Mouse (Mus musculus) ES-CJ7 (cell line): ENCODE measurements around the gene Uggt1.

ENCODE experiments used
- DNase-seq: peaks from one replicate; pipeline ENCODE4 v3.0.0; 2011; ENCODE audit warnings: low read depth, low spot score

Uggt1 gene

DNA sequence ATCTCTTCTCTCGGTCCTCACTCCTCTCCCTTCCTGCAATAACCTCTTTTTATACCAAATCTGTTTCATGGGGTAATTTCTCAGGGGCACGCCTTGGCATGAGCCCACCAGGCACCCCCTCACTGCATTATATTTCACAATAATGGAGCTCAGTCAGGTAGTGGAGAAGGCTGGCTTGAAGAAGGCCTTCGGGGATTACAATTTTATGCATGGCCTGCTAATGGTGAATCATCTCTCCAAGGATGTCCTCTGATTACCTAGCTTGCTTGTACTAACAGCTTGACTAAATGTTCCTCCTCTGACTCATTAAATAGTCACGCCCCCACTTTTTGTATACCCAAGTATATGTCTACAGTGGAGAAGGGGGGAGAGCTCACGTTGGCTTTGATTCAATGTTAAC, 128.0 kb downstream of the Uggt1 start:
- DNase-seq = no peak

DNA sequence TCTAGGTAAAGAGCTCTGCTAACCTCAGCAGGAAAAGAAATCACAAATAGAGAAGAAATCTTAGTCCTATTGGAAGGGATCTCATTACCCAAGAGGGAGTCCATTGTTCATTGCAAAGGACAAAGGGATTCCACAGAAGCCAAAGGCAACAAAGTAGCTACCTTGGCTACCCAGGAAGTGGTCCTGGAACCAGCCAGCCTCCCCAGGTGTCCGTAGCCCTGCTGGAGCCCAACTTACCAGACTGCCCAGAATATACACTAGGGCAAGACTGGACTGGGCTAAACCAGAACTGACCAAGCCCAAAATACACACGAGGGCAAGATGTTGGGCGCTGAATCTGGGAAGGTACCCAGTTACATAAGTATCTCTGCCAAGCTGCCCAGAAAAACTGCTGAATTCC, 129.7 kb downstream of the Uggt1 start:
- DNase-seq = no peak

DNA sequence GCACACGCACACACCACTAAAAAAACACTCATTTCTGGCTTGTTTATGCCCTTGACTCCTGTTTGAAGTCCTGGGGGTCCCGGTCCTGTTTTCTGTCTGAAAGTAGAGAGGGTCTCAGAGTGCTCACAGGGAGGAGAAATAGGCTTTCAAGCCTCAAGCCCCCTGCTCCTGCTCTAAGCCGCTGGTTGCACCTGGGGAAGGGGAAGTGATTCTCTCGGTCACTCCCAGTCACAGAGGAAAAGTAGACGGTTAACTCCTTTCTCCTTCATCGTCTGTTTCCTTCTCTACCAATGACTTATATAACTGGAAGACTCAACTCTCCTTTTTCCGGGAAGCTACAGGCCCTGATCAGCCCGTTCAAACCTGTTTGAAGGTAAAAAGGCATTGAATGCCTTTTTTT, 130.8 kb downstream of the Uggt1 start:
- DNase-seq = no peak

DNA sequence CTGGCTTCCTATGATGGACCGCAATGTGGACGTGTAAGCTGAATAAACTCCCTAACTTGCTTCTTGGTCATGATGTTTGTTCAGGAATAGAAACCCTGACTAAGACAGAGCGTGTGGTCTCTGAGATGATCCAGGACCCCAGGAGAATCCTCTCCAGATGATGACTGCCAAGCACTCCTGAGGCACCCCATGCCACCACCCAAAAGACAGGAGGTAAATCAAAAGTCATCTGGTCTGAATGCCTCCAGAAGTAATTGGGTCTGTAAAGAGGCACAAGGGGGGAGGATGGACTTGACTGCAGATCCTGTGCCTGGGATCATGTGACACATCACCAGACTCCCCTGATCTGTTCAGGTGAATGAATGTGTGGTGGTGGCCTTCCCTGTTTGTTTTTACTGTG, 131.9 kb downstream of the Uggt1 start:
- no peak for DNase-seq

DNA sequence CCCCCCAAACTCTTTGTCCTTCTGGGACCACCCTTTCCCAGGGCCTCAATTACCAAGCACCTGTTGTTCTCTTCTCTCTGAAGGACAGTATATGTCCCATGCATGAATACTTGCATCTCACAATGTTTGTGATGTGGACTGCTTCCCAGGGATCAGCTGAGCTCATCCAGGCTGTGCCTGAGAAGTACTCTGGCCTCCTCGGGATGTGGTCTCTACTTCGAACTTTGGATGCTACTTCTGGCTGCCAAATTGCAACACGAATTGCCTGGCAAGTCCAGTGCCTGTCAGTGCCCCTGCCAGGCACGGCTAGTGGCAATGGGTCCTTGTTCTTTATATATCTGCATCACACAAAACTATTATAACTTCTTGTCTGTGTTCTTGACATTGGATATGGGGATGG, 134.5 kb downstream of the Uggt1 start:
- no peak for DNase-seq

DNA sequence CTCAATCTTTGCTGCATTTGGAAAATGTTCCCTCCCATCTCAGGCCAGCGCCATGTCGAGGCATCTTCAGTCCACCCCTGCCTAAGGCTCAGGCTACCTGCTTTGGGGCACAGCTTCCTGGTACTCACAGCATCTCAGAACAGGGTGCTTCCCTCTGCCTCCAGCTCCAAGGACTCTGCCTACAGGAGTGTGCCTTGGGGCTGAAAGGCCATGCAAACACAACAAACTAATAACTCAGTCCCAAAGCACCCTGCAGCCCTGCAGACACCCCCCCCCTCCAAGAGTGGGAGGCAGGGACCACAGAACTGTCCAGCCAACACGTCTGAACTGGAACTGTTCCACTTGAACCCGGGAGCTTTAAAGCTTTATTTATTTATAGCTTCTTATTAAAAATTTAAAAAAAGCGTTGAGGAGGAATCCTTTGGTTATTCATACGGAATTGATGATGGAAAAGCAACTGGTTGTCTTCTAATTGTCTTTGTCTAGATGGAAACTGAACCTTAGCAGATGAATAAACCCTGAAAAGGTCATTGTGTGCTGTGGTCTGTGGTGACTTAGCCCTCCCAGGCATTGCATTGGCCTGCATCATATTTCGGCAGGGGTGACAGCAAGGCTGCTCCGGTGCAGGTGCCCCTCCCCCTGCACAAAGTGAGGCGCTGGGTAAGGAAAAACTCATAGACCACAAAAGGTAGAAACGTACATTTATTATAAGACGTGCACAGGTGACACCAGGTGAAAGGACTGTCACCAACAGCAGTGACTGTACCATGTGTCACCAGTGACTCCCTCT, 138.4 kb downstream of the Uggt1 start:
- DNase-seq = no peak

DNA sequence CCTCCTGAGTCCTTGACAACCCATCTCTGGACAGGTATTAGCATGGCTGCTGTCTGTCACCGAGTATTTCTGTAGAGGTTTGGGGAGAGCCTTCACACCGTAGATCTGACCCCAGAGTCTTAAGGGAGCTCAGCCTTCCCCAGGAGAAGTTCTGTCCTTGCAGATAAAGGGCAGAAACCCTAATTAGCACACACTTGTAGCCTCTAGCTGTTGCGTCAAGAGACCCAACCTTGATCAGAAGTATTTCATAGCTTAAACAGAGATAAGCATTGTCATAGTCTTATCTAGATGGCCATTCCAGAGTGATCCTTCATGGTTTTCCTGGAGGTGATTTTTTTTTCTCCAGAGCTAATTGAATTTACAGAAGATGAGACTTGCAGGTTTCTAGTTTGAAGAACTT, 144.1 kb downstream of the Uggt1 start:
- DNase-seq = no peak

DNA sequence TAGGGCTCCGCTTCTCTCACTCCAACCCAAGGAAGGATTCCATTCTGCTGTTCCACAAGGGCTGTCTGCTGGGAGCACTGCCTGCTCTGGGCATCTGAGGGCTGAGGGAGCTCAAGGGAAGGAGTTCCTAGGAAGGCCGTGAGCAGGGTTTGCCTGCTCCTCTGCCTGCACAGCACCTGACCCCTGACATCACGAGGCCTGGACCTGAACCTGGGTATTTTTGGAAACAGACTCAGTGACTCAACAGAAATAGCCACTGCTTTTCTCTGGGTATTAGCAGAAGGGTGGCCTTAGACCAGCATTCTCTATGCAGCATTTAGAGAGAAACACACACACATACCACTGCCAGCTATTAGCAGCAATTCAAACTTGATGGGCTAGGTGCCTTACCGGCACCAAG, 146.1 kb downstream of the Uggt1 start:
- no peak for DNase-seq

DNA sequence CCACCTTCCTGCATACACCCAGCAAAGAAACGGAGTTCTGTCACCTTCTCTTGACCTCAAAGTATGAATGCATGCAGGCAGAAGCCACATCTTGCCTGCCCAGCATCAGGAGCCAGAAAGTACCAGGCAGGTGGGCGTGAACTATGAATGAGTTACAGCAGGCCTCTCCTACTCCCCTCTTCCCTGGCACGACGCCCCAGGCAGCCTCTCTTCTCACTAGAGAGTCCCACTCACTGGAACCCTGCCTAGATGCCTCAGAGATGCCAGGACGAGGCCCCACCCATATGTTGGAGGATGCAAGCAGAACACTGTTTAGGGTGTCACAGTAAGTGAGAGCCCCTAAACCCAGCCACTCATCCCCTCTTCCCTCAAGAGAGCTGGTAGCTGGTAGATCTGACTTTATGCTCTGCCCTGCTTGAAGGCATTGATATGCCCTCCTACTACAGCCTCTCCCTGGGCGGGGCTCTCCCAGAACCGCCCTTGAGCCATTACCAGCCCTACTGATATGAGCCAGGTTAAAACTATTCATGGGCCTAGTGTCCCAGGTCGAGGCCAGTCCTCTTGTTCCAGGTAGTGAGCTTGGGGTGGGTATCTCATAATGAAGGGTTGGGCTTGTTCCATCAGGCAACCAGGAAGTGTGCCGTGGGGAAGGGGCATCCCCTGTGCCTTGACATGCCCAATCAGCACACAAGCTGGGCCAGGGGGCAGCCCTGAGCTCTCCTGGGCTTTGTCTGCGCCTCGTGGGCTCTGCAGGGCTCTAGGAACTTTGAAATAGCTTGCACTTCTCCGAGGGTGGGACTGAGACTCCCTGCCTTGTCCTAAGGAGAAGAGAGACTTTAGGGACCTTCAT, 148.9 kb downstream of the Uggt1 start:
- DNase-seq = no peak

DNA sequence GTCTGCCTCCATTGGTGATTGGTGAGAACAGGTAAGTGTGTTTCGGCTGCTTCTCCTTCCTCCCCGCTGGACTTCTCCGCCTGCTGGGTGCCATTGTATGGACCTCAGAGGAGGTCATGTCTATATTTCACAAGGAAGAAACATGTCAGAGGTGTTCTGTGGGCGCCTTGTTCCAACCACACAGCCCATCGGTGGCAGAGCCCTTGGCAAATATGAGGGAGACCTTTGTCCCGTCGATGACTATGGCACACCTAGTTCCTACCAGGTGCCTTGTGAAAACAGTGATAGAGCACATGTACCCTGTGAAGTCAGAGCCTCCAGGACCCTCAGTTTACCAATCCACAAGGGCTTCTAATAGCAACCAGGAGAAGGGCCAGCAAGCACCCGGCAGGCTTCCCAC, 150.8 kb downstream of the Uggt1 start:
- DNase-seq = no peak

DNA sequence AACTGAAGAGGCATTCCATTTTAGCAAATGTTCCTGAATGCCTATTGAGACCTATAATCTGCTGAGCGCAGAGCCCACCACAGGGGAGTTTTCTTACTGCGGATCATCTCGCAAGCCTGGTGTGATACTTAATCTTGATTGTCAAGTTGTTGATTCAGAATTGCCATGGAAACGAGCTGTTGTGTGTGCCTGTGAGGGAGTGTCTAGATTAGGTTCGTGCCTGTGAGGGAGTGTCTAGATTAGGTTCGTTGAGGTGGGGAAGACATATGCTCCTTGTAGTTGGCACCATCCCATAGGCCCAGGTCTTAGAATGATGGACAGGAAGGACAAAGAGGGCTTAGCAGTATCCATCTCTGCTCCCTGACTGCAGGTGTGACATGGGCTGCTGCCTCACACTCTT, 153.3 kb downstream of the Uggt1 start:
- DNase-seq = no peak

DNA sequence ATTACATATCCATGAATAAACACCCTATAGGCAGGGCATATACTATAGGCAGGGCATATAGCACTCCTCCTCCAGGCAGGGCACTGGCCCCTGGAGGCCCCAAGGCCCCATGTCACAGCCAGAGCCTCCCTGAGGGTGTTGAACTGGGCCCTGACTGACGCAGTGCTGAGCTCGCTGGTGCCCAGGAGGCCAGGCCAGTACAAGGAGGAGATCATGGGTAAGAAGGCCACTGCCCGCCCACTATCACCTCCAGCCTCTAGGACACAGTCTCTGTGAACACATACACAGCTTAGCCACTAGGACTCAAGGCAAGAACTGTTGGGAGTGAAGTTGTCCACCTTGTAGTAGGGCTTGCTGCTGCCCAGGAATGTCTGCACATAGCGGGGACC, 153.8 kb downstream of the Uggt1 start:
- DNase-seq = no peak
